Mouse (Mus musculus) CH12.LX (cell line): ENCODE measurements around the gene Tet2. TPM values are rescaled to one million over a fixed set of nuclear protein-coding genes. Genes with fewer than 3 reads are reported as not detected.
A peak's percentile ranks its signal among the peaks of the same experiment; 100 is the strongest.

Source experiments
- DNase-seq: peaks from one replicate; pipeline ENCODE4 v3.0.0-alpha.2; 2013; ENCODE audit errors: extremely low read depth
- H3K27ac ChIP-seq: 2 replicates; pipeline ENCODE4 v1.5.1; 2012; ENCODE audit warnings: low read depth, mild to moderate bottlenecking, control low read depth, moderate library complexity; ENCODE audit not compliant: insufficient read depth
- H3K27me3 ChIP-seq: replicated peaks from 2 replicates; pipeline ENCODE3; 2012; ENCODE audit warnings: inconsistent platforms
- H3K36me3 ChIP-seq, 2 experiments: replicated peaks in 1 of 2; 2 replicates each; pipeline versions ENCODE3 to v1.6.1; 2012; ENCODE audit warnings: inconsistent platforms in 1 of 2, low read length in 1 of 2, mild to moderate bottlenecking in 1 of 2, mixed read lengths in 1 of 2, moderate library complexity in 1 of 2; ENCODE audit not compliant: control insufficient read depth in 1 of 2, insufficient read depth in 1 of 2
- H3K4me1 ChIP-seq, 2 experiments: 2 replicates each; pipeline ENCODE4 v1.6.1; 2012; ENCODE audit warnings: inconsistent platforms in 1 of 2, moderate library complexity in 1 of 2; ENCODE audit not compliant: insufficient read depth in 2 of 2, control insufficient read depth in 1 of 2
- H3K4me2 ChIP-seq: 2 replicates; pipeline ENCODE4 v1.6.1; 2012; ENCODE audit warnings: low read depth, mild to moderate bottlenecking, control low read depth; ENCODE audit not compliant: poor library complexity, insufficient read depth, severe bottlenecking
- H3K4me3 ChIP-seq, 3 experiments: fragments of 150-350 bp in 1 of 3; sonication (generic) in 1 of 3; replicated peaks in 1 of 3; 2 replicates each; pipeline versions ENCODE3 to v1.5.1; 2011 to 2012; ENCODE audit warnings: low read depth in 2 of 3, low read length in 2 of 3, mild to moderate bottlenecking in 2 of 3, moderate library complexity in 2 of 3, control low read depth in 1 of 3, improper control_type of control experiment in 1 of 3, inconsistent platforms in 1 of 3, mixed read lengths in 1 of 3; ENCODE audit not compliant: poor library complexity in 1 of 3
- H3K79me2 ChIP-seq: replicated peaks from 2 replicates; pipeline ENCODE4 v1.6.1; 2012; ENCODE audit warnings: mild to moderate bottlenecking, moderate library complexity; ENCODE audit not compliant: control insufficient read depth, poor library complexity, insufficient read depth, severe bottlenecking; ENCODE audit errors: extremely low read depth
- H3K9ac ChIP-seq: 2 replicates; pipeline ENCODE4 v1.6.1; 2012; ENCODE audit warnings: low read depth, mild to moderate bottlenecking, control low read depth, moderate library complexity; ENCODE audit not compliant: insufficient read depth
- H3K9me3 ChIP-seq: replicated peaks from 2 replicates; pipeline ENCODE3; 2012; ENCODE audit warnings: low read length, inconsistent platforms, mixed read lengths
- BHLHE40 ChIP-seq: IDR thresholded peaks from 2 replicates; pipeline ENCODE4 v1.6.1; 2011; ENCODE audit warnings: mild to moderate bottlenecking, low read depth, low read length, improper control_type of control experiment
- EP300 ChIP-seq: IDR thresholded peaks from 2 replicates; pipeline ENCODE4 v1.6.1; 2011; ENCODE audit warnings: low read length, improper control_type of control experiment
- ETS1 ChIP-seq: conservative IDR thresholded peaks from 2 replicates; pipeline ENCODE4 v1.6.1; 2012; ENCODE audit warnings: low read depth, mild to moderate bottlenecking, inconsistent platforms, low read length, improper control_type of control experiment, moderate library complexity
- HCFC1 ChIP-seq: IDR thresholded peaks from 2 replicates; pipeline ENCODE4 v1.6.1; 2012; ENCODE audit warnings: low read depth, mild to moderate bottlenecking, inconsistent platforms, low read length, improper control_type of control experiment
- IRF4 ChIP-seq: IDR thresholded peaks from 2 replicates; pipeline ENCODE4 v1.6.1; 2014; ENCODE audit warnings: low read depth, mild to moderate bottlenecking, inconsistent platforms, low read length, improper control_type of control experiment
- JUN ChIP-seq: IDR thresholded peaks from 2 replicates; pipeline ENCODE4 v1.6.1; 2011; ENCODE audit warnings: low read depth, mild to moderate bottlenecking, low read length, improper control_type of control experiment, moderate library complexity; ENCODE audit not compliant: insufficient read depth
- MAX ChIP-seq: IDR thresholded peaks from 2 replicates; pipeline ENCODE4 v1.6.1; 2011; ENCODE audit warnings: low read length, improper control_type of control experiment
- MEF2A ChIP-seq: IDR thresholded peaks from 2 replicates; pipeline ENCODE4 v1.6.1; 2014; ENCODE audit warnings: low read depth, mild to moderate bottlenecking, inconsistent platforms, low read length, improper control_type of control experiment, borderline replicate concordance
- MXI1 ChIP-seq: IDR thresholded peaks from 2 replicates; pipeline ENCODE4 v1.6.1; 2011; ENCODE audit warnings: mild to moderate bottlenecking, low read depth, low read length, improper control_type of control experiment
- NELFE ChIP-seq: IDR thresholded peaks from 2 replicates; pipeline ENCODE4 v1.6.1; 2011; ENCODE audit warnings: low read depth, low read length, improper control_type of control experiment
- NRF1 ChIP-seq: IDR thresholded peaks from 2 replicates; pipeline ENCODE4 v1.6.1; 2014; ENCODE audit warnings: low read depth, mild to moderate bottlenecking, inconsistent platforms, low read length, improper control_type of control experiment, moderate library complexity
- POLR2A ChIP-seq: IDR thresholded peaks from 2 replicates; pipeline ENCODE4 v1.6.1; 2011; ENCODE audit warnings: low read depth, mild to moderate bottlenecking, improper control_type of control experiment, low read length
- POLR2AphosphoS2 ChIP-seq: IDR thresholded peaks from 2 replicates; pipeline ENCODE4 v1.6.1; 2011; ENCODE audit warnings: low read depth, low read length, improper control_type of control experiment
- RAD21 ChIP-seq: IDR thresholded peaks from 2 replicates; pipeline ENCODE4 v1.6.1; 2011; ENCODE audit warnings: low read depth, mild to moderate bottlenecking, low read length, improper control_type of control experiment, moderate library complexity
- RCOR1 ChIP-seq: conservative IDR thresholded peaks from 2 replicates; pipeline ENCODE4 v1.6.1; 2012; ENCODE audit warnings: low read depth, mild to moderate bottlenecking, inconsistent platforms, low read length, improper control_type of control experiment
- SMC3 ChIP-seq: IDR thresholded peaks from 2 replicates; pipeline ENCODE4 v1.6.1; 2011; ENCODE audit warnings: low read depth, low read length, improper control_type of control experiment
- TBP ChIP-seq: conservative IDR thresholded peaks from 2 replicates; pipeline ENCODE4 v1.6.1; 2011; ENCODE audit warnings: low read depth, low read length, improper control_type of control experiment
- TCF12 ChIP-seq: IDR thresholded peaks from 2 replicates; pipeline ENCODE4 v1.6.1; 2014; ENCODE audit warnings: low read depth, mild to moderate bottlenecking, inconsistent platforms, low read length, improper control_type of control experiment
- UBTF ChIP-seq: IDR thresholded peaks from 2 replicates; pipeline ENCODE4 v1.6.1; 2012; ENCODE audit warnings: low read depth, mild to moderate bottlenecking, inconsistent platforms, low read length, improper control_type of control experiment, moderate library complexity
- USF1 ChIP-seq: IDR thresholded peaks from 2 replicates; pipeline ENCODE4 v1.6.1; 2014; ENCODE audit warnings: low read depth, mild to moderate bottlenecking, inconsistent platforms, low read length, improper control_type of control experiment
- USF2 ChIP-seq: conservative IDR thresholded peaks from 2 replicates; pipeline ENCODE4 v1.6.1; 2011; ENCODE audit warnings: low read depth, low read length, improper control_type of control experiment
- ZMIZ1 ChIP-seq: IDR thresholded peaks from 2 replicates; pipeline ENCODE4 v1.6.1; 2012; ENCODE audit warnings: low read depth, mild to moderate bottlenecking, inconsistent platforms, low read length, improper control_type of control experiment
- ZNF384 ChIP-seq: IDR thresholded peaks from 2 replicates; pipeline ENCODE4 v1.6.1; 2012; ENCODE audit warnings: low read depth, low read length, improper control_type of control experiment, inconsistent platforms
- dilution Hi-C: fragments of 300-500 bp; cut with MboI; formaldehyde crosslinking; loops from 2 replicates; pipeline ENCODE4 v1.14.3; 2020; ENCODE audit warnings: low sequenced_read_pairs; ENCODE audit not compliant: extremely low pct_unique_long_range_greater_than_20kb, extremely low pct_ligation_motif_present
- in situ Hi-C: fragments of 300-500 bp; cut with MboI; formaldehyde crosslinking; loops from 3 replicates; pipeline ENCODE4 v1.14.3; 2019; ENCODE audit warnings: low sequenced_read_pairs, low pct_ligation_motif_present, low pct_unique_long_range_greater_than_20kb, mixed read lengths
- polyA plus RNA-seq: library from polyadenylated mRNA; unstranded; fragments of >175 nt; gene quantifications from 2 replicates; pipeline ENCODE4 v1.2.1, GENCODE M21; 2012; ENCODE audit warnings: low read depth; ENCODE audit not compliant: insufficient read length
- total RNA-seq, 2 experiments: library from RNA; depleted of rRNA; stranded (reverse); fragments of 300-350 nt in 1 of 2; fragments of >200 nt in 1 of 2; gene quantifications; 2 replicates each; pipeline ENCODE4 v1.2.3; 2012 to 2014

The Tet2 gene
- total and polyA plus RNA-seq, 3 experiments, result 38.5 to 78.5 (median 51.3) TPM

- TF ChIP-seq TCF12 (0 out of 2 replicates have a peak, but pooled peaks have one; percentile 1), TBP (no peak), MEF2A (no peak), RCOR1 (peak; percentile 54; the same call in 1 of the 2 replicates), UBTF (no peak), EP300 (peak; percentile 51; the same call in 1 of the 2 replicates), RAD21 (no peak), IRF4 (no peak), SMC3 (no peak), POLR2A (no peak), MAX (no peak), ZNF384 (no peak), USF1 (no peak), JUN (no peak), ETS1 (no peak), HCFC1 (no peak; the same call in 1 of the 2 replicates)
- H3K4me2 ChIP-seq, result peak overlapping the region; percentile 93
- peaks cover 0 to 2% of the 10 kb centered on the region in 2 experiments for H3K36me3 ChIP-seq
- in situ Hi-C loops (no loop called here), dilution Hi-C loops (no loop called here)
- peaks cover 10 to 53% of the 10 kb centered on the region in 2 experiments for H3K4me1 ChIP-seq
- peaks cover 35% of the 10 kb centered on the region for H3K79me2 ChIP-seq
- H3K27ac ChIP-seq, result peak overlapping the region; percentile 73
- no peaks in the 10 kb centered on the region for H3K9me3 ChIP-seq
- no peaks in the 10 kb centered on the region for H3K27me3 ChIP-seq
- peak overlapping the region; percentile 98 for H3K9ac ChIP-seq
- no peak for DNase-seq
- peak overlapping the region; percentile 41 to 70 (median 64) for H3K4me3 ChIP-seq
These were observed 346 bp upstream of the Tet2 start for GRCm38 (mm10) chr3:133545304-133545666.

GRCm38 (mm10) chr3:133544131-133544550, 798 bp downstream of the Tet2 start:
- no peaks in the 10 kb centered on the region for H3K27me3 ChIP-seq

More at GRCm38 (mm10) chr3:133544131-133544550, 798 bp downstream of the Tet2 start:
- dilution Hi-C loops (no loop called here), in situ Hi-C loops (no loop called here)
- no peak overlapping the region for H3K4me2 ChIP-seq
- peaks cover 12 to 53% of the 10 kb centered on the region in 2 experiments for H3K4me1 ChIP-seq
- TF ChIP-seq MAX, result no peak
- peak; percentile 96 for TF ChIP-seq TBP
- TF ChIP-seq NRF1, result peak; percentile 59
- peak; percentile 41; the same call in 1 of the 2 replicates for TF ChIP-seq MXI1
- no peak for TF ChIP-seq USF2
- peak; percentile 83 for TF ChIP-seq NELFE
- TF ChIP-seq ZNF384, result no peak
- TF ChIP-seq TCF12, result peak; percentile 95
- peak; percentile 73; the same call in 1 of the 2 replicates for TF ChIP-seq MEF2A
- peak; percentile 72 for TF ChIP-seq ETS1
- peak; percentile 71 for TF ChIP-seq ZMIZ1
- peak; percentile 63; the same call in 1 of the 2 replicates for TF ChIP-seq HCFC1
- TF ChIP-seq BHLHE40, result peak; percentile 92
- peak; percentile 96 for TF ChIP-seq POLR2A
- 0 out of 2 replicates have a peak, but pooled peaks have one; percentile 26 for TF ChIP-seq POLR2AphosphoS2
- peak overlapping the region; percentile 73 for H3K27ac ChIP-seq
- H3K9me3 ChIP-seq, result no peaks in the 10 kb centered on the region
- peaks cover 0 to 11% of the 10 kb centered on the region in 2 experiments for H3K36me3 ChIP-seq
- peak overlapping the region; percentile 98 for H3K9ac ChIP-seq
- DNase-seq, result peak; percentile 98
- peaks cover 46% of the 10 kb centered on the region for H3K79me2 ChIP-seq
- peak overlapping the region; percentile 64 to 89 (median 70) for H3K4me3 ChIP-seq
